In the genomic region with DNA sequence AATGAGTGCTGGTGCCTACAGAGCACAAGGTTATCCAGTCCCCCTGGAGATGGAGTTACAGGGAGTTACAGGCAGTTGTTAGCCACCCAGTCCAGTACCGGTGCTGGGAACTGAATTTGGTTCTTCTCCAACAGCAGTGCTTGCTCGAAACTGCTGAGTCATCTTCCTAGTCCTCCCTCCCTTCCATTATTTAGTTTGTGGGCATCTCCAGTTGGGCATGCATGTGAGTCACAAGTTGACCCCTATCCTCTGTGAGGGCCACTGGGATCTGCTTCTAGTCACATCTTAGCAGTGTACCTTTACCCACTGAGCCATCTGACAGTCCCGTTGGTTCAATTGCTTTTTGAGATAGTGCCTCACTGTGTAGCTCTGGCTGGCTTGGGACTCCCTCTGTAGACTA, we compare ENCODE assay signal across 19 mouse cellular contexts. TPM values are rescaled to one million over a fixed set of nuclear protein-coding genes. Genes with fewer than 3 reads are reported as not detected.
"Had no signal": no experiment of that assay in that cellular context is flagged by ENCODE, and none has a peak within 500 bp of the region (broad histone marks: within the 10 kb centered on the region; RNA-seq: fewer than 3 reads in every experiment).

No protein-coding gene starts in this region.

- H3K4me3 ChIP-seq: limb, embryonic 13.5 days; liver, embryonic 15.5 days; megakaryocyte, embryonic 14.5 days; midbrain, embryonic 12.5 days; myocyte; neural tube, embryonic 15.5 days had no signal

- H3K27me3 ChIP-seq: limb, embryonic 13.5 days; midbrain, embryonic 12.5 days; neural tube, embryonic 15.5 days had no signal

- DNase-seq: kidney, adult 9 months; kidney, postnatal 36 days; left cerebral cortex, postnatal 4 days; lung, embryonic 14.5 days; lung, postnatal 10 days; lung, postnatal 4 days; retina, postnatal 1 day; right cerebral cortex, postnatal 4 days; spleen, adult 18-20 months; thymus, adult 18-20 months; thymus, postnatal 14 days had no signal

- H3K27ac ChIP-seq: kidney, postnatal 0 days; limb, embryonic 13.5 days; liver, embryonic 15.5 days; midbrain, embryonic 12.5 days; neural tube, embryonic 15.5 days had no signal

- H3K36me3 ChIP-seq: limb, embryonic 13.5 days; liver, embryonic 15.5 days; neural tube, embryonic 15.5 days had no signal

- H3K9me3 ChIP-seq: liver, embryonic 15.5 days; midbrain, embryonic 12.5 days; neural tube, embryonic 15.5 days had no signal

- H3K4me2 ChIP-seq: limb, embryonic 13.5 days; liver, embryonic 11.5 days; liver, embryonic 15.5 days; lung, embryonic 14.5 days; midbrain, embryonic 12.5 days; neural tube, embryonic 15.5 days had no signal

- H3K9ac ChIP-seq: limb, embryonic 13.5 days; liver, embryonic 15.5 days; lung, embryonic 14.5 days; midbrain, embryonic 12.5 days; neural tube, embryonic 15.5 days had no signal

- H3K4me1 ChIP-seq: limb, embryonic 13.5 days; midbrain, embryonic 12.5 days; neural tube, embryonic 15.5 days had no signal

RNA-seq across cellular contexts. Expression of gene Asphd1, which starts 43.8 kb away (rescaled TPM):
- polyA plus RNA-seq: kidney, postnatal 0 days; liver, embryonic 11.5 days; liver, embryonic 15.5 days had no signal
